Mouse (Mus musculus): ENCODE data around the gene Ppp4r4. TPM values are rescaled to one million over a fixed set of nuclear protein-coding genes. Genes with fewer than 3 reads are reported as not detected.
"Not testable (repeated sequence)": the region's sequence is repeated elsewhere in the genome, so short reads cannot be mapped to it uniquely, and the experiment has no call there.

The Ppp4r4 gene
- polyA plus RNA-seq, 1 experiment from 2014 or later, result 1.9 TPM

GRCm38 (mm10) chr12:103655123-103656044 lies 123.3 kb downstream of the Ppp4r4 start:
- ATAC-seq (ENCODE audit: insufficient number of reproducible peaks, insufficient read depth, low FRiP score, low read depth), result no peak
- no peaks in the 10 kb centered on the region for H3K9me3 ChIP-seq (ENCODE audit: control insufficient read depth, low read depth, low read length)
- H3K9ac ChIP-seq (replicated peaks; ENCODE audit: low read depth, low read length), result no peak overlapping the region
- 83% methylated on average over 7 of the region's 7 CpGs for WGBS
- H3K36me3 ChIP-seq (ENCODE audit: control insufficient read depth, insufficient read depth, low read length), result no peaks in the 10 kb centered on the region
- no peak overlapping the region for H3K27ac ChIP-seq (ENCODE audit: low read length)
- no peak overlapping the region for H3K4me3 ChIP-seq (ENCODE audit: low read depth, low read length)
- no peaks in the 10 kb centered on the region for H3K27me3 ChIP-seq (ENCODE audit: control insufficient read depth, insufficient read depth, low read length)
- H3K4me2 ChIP-seq (replicated peaks; ENCODE audit: low read depth, low read length), result no peak overlapping the region
- no peaks in the 10 kb centered on the region for H3K4me1 ChIP-seq (ENCODE audit: control insufficient read depth, insufficient read depth, low read length)

DNA sequence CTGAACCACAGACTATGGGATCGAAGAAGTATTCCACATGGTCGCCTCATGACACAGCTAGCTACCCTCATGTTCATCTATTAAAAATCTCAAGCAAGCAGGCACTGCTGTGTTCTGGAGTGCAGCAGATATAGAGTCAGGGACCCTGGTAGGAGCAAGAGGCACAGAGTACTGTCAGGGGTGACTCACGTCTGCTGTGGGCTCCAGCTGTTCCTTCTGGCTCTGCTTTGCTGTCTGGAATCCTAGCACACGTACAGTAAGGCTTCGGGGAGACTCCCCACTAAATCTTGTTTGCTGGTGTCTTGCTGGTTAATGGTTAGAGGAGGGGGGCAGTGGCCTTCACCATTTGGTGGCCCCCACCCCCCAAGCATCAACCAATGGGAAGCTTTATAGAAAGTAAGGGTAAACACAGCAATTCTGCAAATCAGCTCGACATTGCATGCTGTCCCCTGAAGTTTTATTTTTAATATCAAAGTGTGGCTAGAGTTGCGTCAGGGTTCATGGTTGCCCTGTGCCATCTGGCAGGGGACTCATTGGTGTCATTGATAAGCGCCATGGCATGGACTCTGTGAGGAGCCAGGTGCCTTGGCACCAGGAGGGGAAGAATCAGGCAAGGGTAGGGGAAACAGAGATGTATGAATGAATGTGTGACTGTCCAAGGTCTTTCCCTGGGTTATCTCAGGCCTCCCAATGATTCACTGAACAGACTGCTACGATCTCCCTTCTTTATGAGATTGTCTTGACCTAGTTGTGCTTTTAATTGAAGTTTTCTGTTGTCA lies 125.0 kb downstream of the Ppp4r4 start, which contains the start of gene Serpina6:
Serpina6 (minus strand) TSS at position 365 of the 779 bp plus-strand sequence.
- Histone ChIP-seq H3K4me1 (ENCODE audit: control insufficient read depth, insufficient read depth, low read length) (no peaks in the 10 kb centered on the region), H3K9me3 (ENCODE audit: control insufficient read depth, low read depth, low read length) (no peaks in the 10 kb centered on the region), H3K27me3 (ENCODE audit: control insufficient read depth, insufficient read depth, low read length) (no peaks in the 10 kb centered on the region), H3K4me3 (ENCODE audit: low read depth, low read length) (no peak within 1 kb of the TSS), H3K4me2 (replicated peaks; ENCODE audit: low read depth, low read length) (no peak within 1 kb of the TSS), H3K36me3 (ENCODE audit: control insufficient read depth, insufficient read depth, low read length) (no peaks in the 10 kb centered on the region), H3K9ac (replicated peaks; ENCODE audit: low read depth, low read length) (no peak within 1 kb of the TSS), H3K27ac (ENCODE audit: low read length) (no peak within 1 kb of the TSS)
- ATAC-seq (ENCODE audit: insufficient number of reproducible peaks, insufficient read depth, low FRiP score, low read depth), result no peak
- WGBS, result 72% methylated on average over 9 of the region's 9 CpGs

GRCm38 (mm10) chr12:103657991-103658390 lies 125.9 kb downstream of the Ppp4r4 start:
- no peak overlapping the region for H3K4me2 ChIP-seq (replicated peaks; ENCODE audit: low read depth, low read length)
- no peaks in the 10 kb centered on the region for H3K4me1 ChIP-seq (ENCODE audit: control insufficient read depth, insufficient read depth, low read length)
- no peaks in the 10 kb centered on the region for H3K36me3 ChIP-seq (ENCODE audit: control insufficient read depth, insufficient read depth, low read length)
- no peak for ATAC-seq (ENCODE audit: insufficient number of reproducible peaks, insufficient read depth, low FRiP score, low read depth)
- H3K27ac ChIP-seq (ENCODE audit: low read length), result no peak overlapping the region
- 81% methylated on average over 10 of the region's 10 CpGs for WGBS
- H3K9me3 ChIP-seq (ENCODE audit: control insufficient read depth, low read depth, low read length), result no peaks in the 10 kb centered on the region
- H3K9ac ChIP-seq (replicated peaks; ENCODE audit: low read depth, low read length), result no peak overlapping the region
- no peak overlapping the region for H3K4me3 ChIP-seq (ENCODE audit: low read depth, low read length)
- H3K27me3 ChIP-seq (ENCODE audit: control insufficient read depth, insufficient read depth, low read length), result no peaks in the 10 kb centered on the region

DNA sequence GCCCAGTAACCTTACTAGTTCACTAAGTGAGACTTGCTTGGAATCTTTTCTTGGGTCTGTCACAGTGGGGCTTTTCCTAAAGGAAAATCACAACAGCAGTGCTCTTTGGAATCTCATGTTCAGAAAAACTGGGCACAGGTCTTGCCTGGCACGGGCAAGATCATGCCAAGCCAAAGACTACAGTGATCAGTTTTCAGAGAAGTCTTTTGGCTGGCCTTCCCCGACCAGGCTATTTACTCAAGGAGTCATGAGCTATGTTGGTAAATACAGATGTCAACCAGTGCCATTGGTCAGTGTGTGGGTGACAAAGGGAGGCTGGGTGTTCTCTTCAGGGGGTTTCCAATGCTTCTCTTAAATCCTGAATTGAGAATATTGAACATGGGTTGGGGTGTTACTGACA lies 127.1 kb downstream of the Ppp4r4 start:
- 77% methylated on average over 2 of the region's 2 CpGs for WGBS
- no peak for ATAC-seq (ENCODE audit: insufficient number of reproducible peaks, insufficient read depth, low FRiP score, low read depth)
- Histone ChIP-seq H3K4me1 (ENCODE audit: control insufficient read depth, insufficient read depth, low read length) (no peaks in the 10 kb centered on the region), H3K9ac (replicated peaks; ENCODE audit: low read depth, low read length) (no peak overlapping the region), H3K36me3 (ENCODE audit: control insufficient read depth, insufficient read depth, low read length) (no peaks in the 10 kb centered on the region), H3K27ac (ENCODE audit: low read length) (no peak overlapping the region), H3K4me3 (ENCODE audit: low read depth, low read length) (no peak overlapping the region), H3K4me2 (replicated peaks; ENCODE audit: low read depth, low read length) (no peak overlapping the region), H3K27me3 (ENCODE audit: control insufficient read depth, insufficient read depth, low read length) (no peaks in the 10 kb centered on the region), H3K9me3 (ENCODE audit: control insufficient read depth, low read depth, low read length) (no peaks in the 10 kb centered on the region)

GRCm38 (mm10) chr12:103660076-103660475 lies 128.0 kb downstream of the Ppp4r4 start:
- H3K9ac ChIP-seq (replicated peaks; ENCODE audit: low read depth, low read length), result no peak overlapping the region
- no peak overlapping the region for H3K27ac ChIP-seq (ENCODE audit: low read length)
- H3K4me1 ChIP-seq (ENCODE audit: control insufficient read depth, insufficient read depth, low read length), result no peaks in the 10 kb centered on the region
- 83% methylated on average over 5 of the region's 5 CpGs for WGBS
- no peaks in the 10 kb centered on the region for H3K27me3 ChIP-seq (ENCODE audit: control insufficient read depth, insufficient read depth, low read length)
- no peaks in the 10 kb centered on the region for H3K9me3 ChIP-seq (ENCODE audit: control insufficient read depth, low read depth, low read length)
- H3K4me3 ChIP-seq (ENCODE audit: low read depth, low read length), result no peak overlapping the region
- ATAC-seq (ENCODE audit: insufficient number of reproducible peaks, insufficient read depth, low FRiP score, low read depth), result no peak
- no peaks in the 10 kb centered on the region for H3K36me3 ChIP-seq (ENCODE audit: control insufficient read depth, insufficient read depth, low read length)
- H3K4me2 ChIP-seq (replicated peaks; ENCODE audit: low read depth, low read length), result no peak overlapping the region

GRCm38 (mm10) chr12:103662053-103662452 lies 130.0 kb downstream of the Ppp4r4 start:
- H3K27ac ChIP-seq (ENCODE audit: low read length); H3K36me3 ChIP-seq (ENCODE audit: control insufficient read depth, insufficient read depth, low read length); H3K9ac ChIP-seq (replicated peaks; ENCODE audit: low read depth, low read length); H3K27me3 ChIP-seq (ENCODE audit: control insufficient read depth, insufficient read depth, low read length); H3K4me3 ChIP-seq (ENCODE audit: low read depth, low read length); H3K4me1 ChIP-seq (ENCODE audit: control insufficient read depth, insufficient read depth, low read length); H3K9me3 ChIP-seq (ENCODE audit: control insufficient read depth, low read depth, low read length); H3K4me2 ChIP-seq (replicated peaks; ENCODE audit: low read depth, low read length); ATAC-seq (ENCODE audit: insufficient number of reproducible peaks, insufficient read depth, low FRiP score, low read depth): not testable (repeated sequence)

Other genes with a start within 250 kb of the Ppp4r4 start
- gene Fam181a, start 221.3 kb upstream of the Ppp4r4 start, polyA plus RNA-seq (2014; fragmentation: Nextera tagmentation; extraction: Ambion mirVana), result not detected in 2 replicates
- gene Asb2, start 176.3 kb upstream of the Ppp4r4 start, polyA plus RNA-seq (2014; fragmentation: Nextera tagmentation; extraction: Ambion mirVana), result 22.0 and 22.3 TPM in 2 replicates
- 6.5 and 7.2 TPM in 2 replicates for gene Otub2, start 143.6 kb upstream of the Ppp4r4 start, polyA plus RNA-seq (2014; fragmentation: Nextera tagmentation; extraction: Ambion mirVana)
- gene 9330161L09Rik, start 124.5 kb upstream of the Ppp4r4 start, polyA plus RNA-seq (2014; fragmentation: Nextera tagmentation; extraction: Ambion mirVana), result 0.25 and 0.87 TPM in 2 replicates
- gene Ddx24, start 106.5 kb upstream of the Ppp4r4 start, polyA plus RNA-seq (2014; fragmentation: Nextera tagmentation; extraction: Ambion mirVana), result 89.4 and 91.4 TPM in 2 replicates
- gene Ifi27, start 98.1 kb upstream of the Ppp4r4 start, polyA plus RNA-seq (2014; fragmentation: Nextera tagmentation; extraction: Ambion mirVana), result 46.6 and 55.7 TPM in 2 replicates
- gene Ifi27l2a, start 88.6 kb upstream of the Ppp4r4 start, polyA plus RNA-seq (2014; fragmentation: Nextera tagmentation; extraction: Ambion mirVana), result 16.9 and 17.1 TPM in 2 replicates
- 1.3 and 2.0 TPM in 2 replicates for gene Ifi27l2b, start 75.1 kb upstream of the Ppp4r4 start, polyA plus RNA-seq (2014; fragmentation: Nextera tagmentation; extraction: Ambion mirVana)
- 0.12 and 0.18 TPM in 2 replicates for gene Serpina10, start 99.2 kb downstream of the Ppp4r4 start, polyA plus RNA-seq (2014; fragmentation: Nextera tagmentation; extraction: Ambion mirVana)
- gene Serpina6, start 124.9 kb downstream of the Ppp4r4 start, polyA plus RNA-seq (2014; fragmentation: Nextera tagmentation; extraction: Ambion mirVana), result 2.0 and 35.1 TPM in 2 replicates
- not detected in 2 replicates for gene Serpina16, start 143.9 kb downstream of the Ppp4r4 start, polyA plus RNA-seq (2014; fragmentation: Nextera tagmentation; extraction: Ambion mirVana)
- gene Serpina1f, start 163.2 kb downstream of the Ppp4r4 start, polyA plus RNA-seq (2014; fragmentation: Nextera tagmentation; extraction: Ambion mirVana), result not detected in 2 replicates
- 0.22 TPM in 1 of 2 replicates, not detected in the other for gene Serpina1d, start 241.3 kb downstream of the Ppp4r4 start, polyA plus RNA-seq (2014; fragmentation: Nextera tagmentation; extraction: Ambion mirVana)